Mouse (Mus musculus) lung, embryonic 14.5 days (tissue): ENCODE measurements at regions not wholly inside any gene's neighbourhood (a gene's known extent, or its start where the extent isn't known, plus 50 kb on each side); places are given as distances from the start of the nearest gene placed in this dataset.
A peak's percentile ranks its signal among the peaks of the same experiment; 100 is the strongest.

Experiments used
- ATAC-seq: fragments of 200-750 bp; cut with Nextera tagmentation; 2 replicates; pipeline ENCODE4 v1.8.0; 2017; ENCODE audit warnings: mild to moderate bottlenecking, moderate TSS enrichment, moderate library complexity; ENCODE audit not compliant: insufficient read depth
- DNase-seq: peaks from one replicate; pipeline ENCODE4 v3.0.0-alpha.2; 2015
- H3K27ac ChIP-seq: fragments of 300-500 bp; sonication (generic); 2 replicates; pipeline ENCODE4 v1.5.1; 2014; ENCODE audit warnings: low read depth, mild to moderate bottlenecking, moderate library complexity
- H3K27me3 ChIP-seq: fragments of 300-500 bp; sonication (generic); 2 replicates; pipeline ENCODE4 v1.6.1; 2014; ENCODE audit warnings: low read length, control low read depth; ENCODE audit not compliant: insufficient read depth
- H3K36me3 ChIP-seq: fragments of 300-500 bp; sonication (generic); 2 replicates; pipeline ENCODE4 v1.6.1; 2014; ENCODE audit warnings: control low read depth; ENCODE audit not compliant: insufficient read depth
- H3K4me1 ChIP-seq: fragments of 300-500 bp; sonication (generic); 2 replicates; pipeline ENCODE4 v1.6.1; 2014; ENCODE audit warnings: antibody characterized with exemption, control low read depth; ENCODE audit not compliant: insufficient read depth
- H3K4me2 ChIP-seq: fragments of 300-500 bp; sonication (generic); 2 replicates; pipeline ENCODE4 v1.6.1; 2014; ENCODE audit warnings: mild to moderate bottlenecking
- H3K4me3 ChIP-seq: fragments of 300-500 bp; sonication (generic); 2 replicates; pipeline ENCODE4 v1.5.1; 2014; ENCODE audit warnings: low read depth, low read length
- H3K9ac ChIP-seq: fragments of 300-500 bp; sonication (generic); 2 replicates; pipeline ENCODE4 v1.6.1; 2014
- H3K9me3 ChIP-seq: fragments of 300-500 bp; sonication (generic); 2 replicates; pipeline ENCODE4 v1.6.1; 2016; ENCODE audit warnings: low read depth, low read length, control low read depth
- CTCF ChIP-seq: IDR thresholded peaks from 2 replicates; pipeline ENCODE4 v1.5.1; 2016; ENCODE audit warnings: antibody characterized with exemption, low read depth
- WGBS: fragments of 180-500 bp; shearing (Covaris S2); extraction: QIAGEN DNeasy Blood & Tissue Kit; methylation state at CpG from one replicate; pipeline ENCODE4 v1.1.7; 2014; 5-methylcytosine and 5-hydroxymethylcytosine counted together

GRCm38 (mm10) chr17:84107497-84107896 lies 80.2 kb downstream of the Zfp36l2 start:
- H3K9me3 ChIP-seq = no peaks in the 10 kb centered on the region
- H3K27me3 ChIP-seq = no peaks in the 10 kb centered on the region
- no peaks in the 10 kb centered on the region for H3K36me3 ChIP-seq
- ATAC-seq = no peak
- 66% methylated on average over 3 of the region's 3 CpGs for WGBS
- DNase-seq = no peak
- H3K4me1 ChIP-seq = peaks cover 17% of the 10 kb centered on the region
- TF ChIP-seq CTCF = no peak
- H3K4me2 ChIP-seq = no peak overlapping the region
- no peak overlapping the region for H3K9ac ChIP-seq
- H3K27ac ChIP-seq = no peak overlapping the region
- H3K4me3 ChIP-seq = no peak overlapping the region

GRCm38 (mm10) chr17:84104242-84104641 lies 83.5 kb downstream of the Zfp36l2 start:
- H3K4me2 ChIP-seq = no peak overlapping the region
- H3K4me3 ChIP-seq = no peak overlapping the region
- no peak overlapping the region for H3K9ac ChIP-seq
- H3K9me3 ChIP-seq = no peaks in the 10 kb centered on the region
- H3K36me3 ChIP-seq = no peaks in the 10 kb centered on the region
- ATAC-seq = peak; percentile 45; the same call in 1 of the 2 replicates
- 39% methylated on average over 7 of the region's 7 CpGs for WGBS
- peaks cover 22% of the 10 kb centered on the region for H3K4me1 ChIP-seq
- TF ChIP-seq CTCF = no peak
- H3K27ac ChIP-seq = peak overlapping the region; percentile 55; the same call in 1 of the 2 replicates
- no peaks in the 10 kb centered on the region for H3K27me3 ChIP-seq
- DNase-seq = peak; percentile 64

GRCm38 (mm10) chr17:84103344-84103743 lies 84.4 kb downstream of the Zfp36l2 start:
- TF ChIP-seq CTCF = no peak
- peak overlapping the region; percentile 55; the same call in 1 of the 2 replicates for H3K27ac ChIP-seq
- 48% methylated on average over 7 of the region's 7 CpGs for WGBS
- ATAC-seq (no peak), DNase-seq (no peak)
- no peak overlapping the region for H3K4me2 ChIP-seq
- no peak overlapping the region for H3K9ac ChIP-seq
- no peaks in the 10 kb centered on the region for H3K9me3 ChIP-seq
- H3K27me3 ChIP-seq = no peaks in the 10 kb centered on the region
- no peaks in the 10 kb centered on the region for H3K36me3 ChIP-seq
- H3K4me3 ChIP-seq = no peak overlapping the region
- peaks cover 22% of the 10 kb centered on the region for H3K4me1 ChIP-seq

- no peaks in the 10 kb centered on the region for H3K36me3 ChIP-seq
- no peak overlapping the region for H3K4me3 ChIP-seq
- DNase-seq (no peak), ATAC-seq (no peak)
- no peak for TF ChIP-seq CTCF
- H3K27me3 ChIP-seq = no peaks in the 10 kb centered on the region
- H3K9me3 ChIP-seq = no peaks in the 10 kb centered on the region
- no peak overlapping the region for H3K27ac ChIP-seq
- WGBS = 78% methylated on average over 1 of the region's 1 CpGs
- no peak overlapping the region for H3K9ac ChIP-seq
- no peak overlapping the region for H3K4me2 ChIP-seq
- peaks cover 24% of the 10 kb centered on the region for H3K4me1 ChIP-seq
Measured at GRCm38 (mm10) chr17:84101652-84102051, 86.1 kb downstream of the Zfp36l2 start.

GRCm38 (mm10) chr17:84100523-84100922 lies 87.2 kb downstream of the Zfp36l2 start:
- no peak for TF ChIP-seq CTCF

GRCm38 (mm10) chr17:84099737-84100136 lies 88.0 kb downstream of the Zfp36l2 start:
- Histone ChIP-seq H3K4me1 (peaks cover 25% of the 10 kb centered on the region), H3K9me3 (no peaks in the 10 kb centered on the region), H3K27ac (no peak overlapping the region), H3K9ac (no peak overlapping the region), H3K4me3 (no peak overlapping the region), H3K4me2 (no peak overlapping the region), H3K27me3 (no peaks in the 10 kb centered on the region), H3K36me3 (no peaks in the 10 kb centered on the region)
- no peak for TF ChIP-seq CTCF
- 71% methylated on average over 9 of the region's 9 CpGs for WGBS
- DNase-seq (no peak), ATAC-seq (no peak)

More at GRCm38 (mm10) chr17:84100523-84100922, 87.2 kb downstream of the Zfp36l2 start:
- 32% methylated on average over 10 of the region's 10 CpGs for WGBS
- H3K27ac ChIP-seq = peak overlapping the region; percentile 50; the same call in 1 of the 2 replicates
- DNase-seq = peak; percentile 46
- H3K4me3 ChIP-seq = no peak overlapping the region
- H3K4me1 ChIP-seq = peaks cover 25% of the 10 kb centered on the region
- no peaks in the 10 kb centered on the region for H3K36me3 ChIP-seq
- H3K9me3 ChIP-seq = no peaks in the 10 kb centered on the region
- no peak overlapping the region; the same call in 1 of the 2 replicates for H3K9ac ChIP-seq
- no peaks in the 10 kb centered on the region for H3K27me3 ChIP-seq
- ATAC-seq = no peak
- no peak overlapping the region for H3K4me2 ChIP-seq

GRCm38 (mm10) chr17:84097871-84098430 lies 89.8 kb downstream of the Zfp36l2 start:
- ATAC-seq (no peak), DNase-seq (no peak)
- Histone ChIP-seq H3K27ac (no peak overlapping the region), H3K4me1 (peaks cover 15% of the 10 kb centered on the region), H3K4me2 (no peak overlapping the region), H3K36me3 (no peaks in the 10 kb centered on the region), H3K9ac (no peak overlapping the region), H3K4me3 (no peak overlapping the region), H3K27me3 (no peaks in the 10 kb centered on the region), H3K9me3 (no peaks in the 10 kb centered on the region)
- TF ChIP-seq CTCF = no peak
- 86% methylated on average over 6 of the region's 6 CpGs for WGBS

GRCm38 (mm10) chr17:84097286-84097685 lies 90.5 kb downstream of the Zfp36l2 start:
- TF ChIP-seq CTCF = no peak
- no peaks in the 10 kb centered on the region for H3K27me3 ChIP-seq
- H3K9me3 ChIP-seq = no peaks in the 10 kb centered on the region
- 64% methylated on average over 13 of the region's 13 CpGs for WGBS
- no peak overlapping the region for H3K27ac ChIP-seq
- no peak overlapping the region for H3K9ac ChIP-seq
- H3K4me1 ChIP-seq = peaks cover 15% of the 10 kb centered on the region
- H3K4me3 ChIP-seq = no peak overlapping the region
- peak; percentile 51 for DNase-seq
- H3K36me3 ChIP-seq = no peaks in the 10 kb centered on the region
- ATAC-seq = no peak
- H3K4me2 ChIP-seq = peak overlapping the region; percentile 73; the same call in 1 of the 2 replicates
